Mouse (Mus musculus): ENCODE measurements at regions not wholly inside any gene's neighbourhood (a gene's known extent, or its start where the extent isn't known, plus 50 kb on each side); places are given as distances from the start of the nearest gene placed in this dataset.

DNA sequence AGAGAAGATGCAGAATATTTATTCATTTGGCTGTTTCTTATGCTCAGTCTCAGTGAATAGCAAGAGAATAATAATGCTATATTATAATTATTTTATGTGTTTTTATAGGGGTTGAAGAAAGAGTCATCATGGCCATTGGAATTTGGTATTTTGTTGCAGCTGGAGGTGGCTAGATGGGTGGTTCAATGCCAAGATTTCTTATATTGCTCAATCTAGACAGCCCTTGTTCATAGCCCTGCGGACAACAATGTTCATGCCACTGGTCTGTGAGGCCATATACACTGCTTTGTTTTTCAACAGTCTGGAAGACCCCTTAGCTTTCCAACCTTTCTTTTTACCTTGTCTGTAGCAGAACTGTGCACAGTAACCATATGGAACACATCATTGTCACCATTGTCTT, 505.1 kb upstream of the Nr2f1 start:
- no peak for TF ChIP-seq CTCF (IDR thresholded peaks at IDR 0.05; ENCODE audit: borderline replicate concordance, extremely low read depth, insufficient read depth, insufficient read length)
- TF ChIP-seq POLR2A (IDR thresholded peaks at IDR 0.05; ENCODE audit: borderline replicate concordance, extremely low read depth, insufficient read depth, insufficient read length, poor library complexity, severe bottlenecking), result no peak

All from brain, embryonic 14.5 days (tissue).